In the genomic region with DNA sequence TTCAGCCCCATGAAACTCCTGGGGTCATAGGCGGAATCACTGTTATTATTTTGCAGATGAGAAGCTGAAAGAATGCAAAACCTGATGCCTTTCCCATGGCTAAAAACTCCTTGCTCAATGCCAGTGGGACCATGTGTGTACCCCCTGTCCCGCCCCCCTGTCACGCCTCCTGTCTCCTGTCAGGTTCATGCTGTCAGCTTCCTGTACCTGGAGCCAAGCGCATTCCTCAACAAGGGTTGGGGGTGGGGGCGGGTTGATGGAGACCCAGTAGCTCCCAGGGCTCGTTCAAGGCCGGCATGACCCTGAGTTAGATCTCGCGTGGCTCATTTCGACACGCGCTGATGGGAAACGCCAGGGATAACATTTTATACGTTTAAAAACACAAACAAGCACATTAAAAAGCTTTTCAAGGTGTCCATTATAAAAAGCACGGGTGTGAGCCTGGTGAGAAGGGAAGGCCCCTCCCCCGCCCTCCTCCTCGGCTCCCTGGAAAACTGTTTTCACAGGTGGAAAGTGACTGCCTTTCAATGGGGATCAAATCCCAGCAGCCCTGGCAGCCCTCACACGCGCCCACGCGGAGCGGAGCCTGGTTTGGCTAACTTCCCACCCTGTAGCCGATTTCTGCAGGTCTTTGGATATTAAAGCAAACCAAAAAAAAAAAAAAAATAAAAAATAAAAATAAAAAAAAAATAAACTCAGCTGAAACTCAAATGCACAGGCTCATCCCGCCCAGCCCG, we compare ENCODE assay signal across 9 mouse cellular contexts.
A peak's percentile ranks its signal among the peaks of the same experiment; 100 is the strongest.
DNase-seq lines count a peak whose midpoint lies in the region; ATAC-seq and TF ChIP-seq lines count a peak whose summit lies in the region.
"Had no signal": no experiment of that assay in that cellular context is flagged by ENCODE, and none has a peak within 500 bp of the region (broad histone marks: within the 10 kb centered on the region; RNA-seq: fewer than 3 reads in every experiment).

No protein-coding gene starts in this region.

- H3K27me3 ChIP-seq in heart, embryonic 13.5 days (replicated peaks) = peaks cover 13% of the 10 kb centered on the region; the same call in 1 of the 2 replicates
- H3K27me3 ChIP-seq in midbrain, postnatal 0 days (ENCODE audit: insufficient read depth, low read length) = peaks cover 7% of the 10 kb centered on the region
- H3K27me3 ChIP-seq in midbrain, embryonic 16.5 days (ENCODE audit: control insufficient read depth, insufficient read depth, low read depth, low read length) = peaks cover 28% of the 10 kb centered on the region
- peaks cover 20% of the 10 kb centered on the region for H3K27me3 ChIP-seq in hindbrain, embryonic 12.5 days
- H3K27me3 ChIP-seq in stomach, postnatal 0 days (ENCODE audit: control insufficient read depth, insufficient read depth, low read length) = no peaks in the 10 kb centered on the region

- H3K9me3 ChIP-seq in heart, embryonic 13.5 days = 0 out of 2 replicates have a peak, but pooled peaks cover 3% of the 10 kb centered on the region
- no peaks in the 10 kb centered on the region for H3K9me3 ChIP-seq in midbrain, postnatal 0 days (ENCODE audit: low read length)
- no peaks in the 10 kb centered on the region for H3K9me3 ChIP-seq in midbrain, embryonic 16.5 days (replicated peaks; ENCODE audit: control insufficient read depth, low read length, poor library complexity, severe bottlenecking)
- H3K9me3 ChIP-seq in hindbrain, embryonic 12.5 days (replicated peaks) = no peaks in the 10 kb centered on the region
- no peaks in the 10 kb centered on the region for H3K9me3 ChIP-seq in stomach, postnatal 0 days (ENCODE audit: control insufficient read depth, low read length)

- H3K4me1 ChIP-seq in heart, embryonic 13.5 days = peaks cover 20% of the 10 kb centered on the region
- H3K4me1 ChIP-seq in midbrain, postnatal 0 days (ENCODE audit: insufficient read depth, low read length) = no peaks in the 10 kb centered on the region
- peaks cover 3% of the 10 kb centered on the region; the same call in 1 of the 2 replicates for H3K4me1 ChIP-seq in midbrain, embryonic 16.5 days (ENCODE audit: control insufficient read depth, insufficient read depth, low read length)
- H3K4me1 ChIP-seq in hindbrain, embryonic 12.5 days = peaks cover 23% of the 10 kb centered on the region
- H3K4me1 ChIP-seq in stomach, postnatal 0 days (replicated peaks; ENCODE audit: control insufficient read depth, insufficient read depth) = peaks cover 4% of the 10 kb centered on the region; the same call in 1 of the 2 replicates

- no peak for TF ChIP-seq EP300 in stomach, postnatal 0 days (optimal IDR thresholded peaks at IDR 0.05)

- H3K27ac ChIP-seq in heart, embryonic 13.5 days (replicated peaks) = no peak overlapping the region
- H3K27ac ChIP-seq in midbrain, postnatal 0 days (ENCODE audit: low read depth, low read length) = no peak overlapping the region
- H3K27ac ChIP-seq in midbrain, embryonic 16.5 days (ENCODE audit: low read length) = no peak overlapping the region
- no peak overlapping the region for H3K27ac ChIP-seq in hindbrain, embryonic 12.5 days
- H3K27ac ChIP-seq in stomach, postnatal 0 days (replicated peaks) = no peak overlapping the region

- no peak for TF ChIP-seq CTCF in midbrain, postnatal 0 days (IDR thresholded peaks at IDR 0.05)
- no peak for TF ChIP-seq CTCF in stomach, postnatal 0 days (IDR thresholded peaks at IDR 0.05; ENCODE audit: low read depth)

- H3K4me3 ChIP-seq in heart, embryonic 13.5 days = peak overlapping the region; percentile 37
- H3K4me3 ChIP-seq in midbrain, postnatal 0 days (ENCODE audit: low read depth, low read length) = no peak overlapping the region
- H3K4me3 ChIP-seq in midbrain, embryonic 16.5 days (ENCODE audit: low read depth, low read length) = no peak overlapping the region
- no peak overlapping the region for H3K4me3 ChIP-seq in hindbrain, embryonic 12.5 days
- no peak overlapping the region for H3K4me3 ChIP-seq in stomach, postnatal 0 days (ENCODE audit: low read depth, low read length)
- H3K4me3 ChIP-seq: myocyte had no signal

- no peaks in the 10 kb centered on the region for H3K36me3 ChIP-seq in heart, embryonic 13.5 days
- H3K36me3 ChIP-seq in midbrain, postnatal 0 days (ENCODE audit: insufficient read depth, low read length) = no peaks in the 10 kb centered on the region
- H3K36me3 ChIP-seq in midbrain, embryonic 16.5 days (ENCODE audit: control insufficient read depth, insufficient read depth, low read length) = no peaks in the 10 kb centered on the region
- no peaks in the 10 kb centered on the region for H3K36me3 ChIP-seq in hindbrain, embryonic 12.5 days
- no peaks in the 10 kb centered on the region for H3K36me3 ChIP-seq in stomach, postnatal 0 days (ENCODE audit: control insufficient read depth, insufficient read depth, low read length)

- peak overlapping the region; percentile 54 for H3K9ac ChIP-seq in heart, embryonic 13.5 days
- 0 out of 2 replicates have a peak overlapping the region, but pooled peaks have one; percentile 5 for H3K9ac ChIP-seq in midbrain, postnatal 0 days (replicated peaks; ENCODE audit: low read length, poor library complexity, severe bottlenecking)
- H3K9ac ChIP-seq in midbrain, embryonic 16.5 days (ENCODE audit: low read depth, low read length) = no peak overlapping the region
- no peak overlapping the region for H3K9ac ChIP-seq in hindbrain, embryonic 12.5 days
- no peak overlapping the region for H3K9ac ChIP-seq in stomach, postnatal 0 days (ENCODE audit: low read length)

- 10% methylated on average over 25 of the region's 25 CpGs for WGBS in heart, embryonic 13.5 days
- WGBS in midbrain, postnatal 0 days = 21% methylated on average over 25 of the region's 25 CpGs
- WGBS in midbrain, embryonic 16.5 days = 17% methylated on average over 25 of the region's 25 CpGs
- 11% methylated on average over 25 of the region's 25 CpGs for WGBS in hindbrain, embryonic 12.5 days
- 12% methylated on average over 25 of the region's 25 CpGs for whole genome bisulfite sequencing in stomach, postnatal 0 days

- no peak for ATAC-seq in heart, embryonic 13.5 days (ENCODE audit: extremely low read depth, insufficient number of reproducible peaks, low FRiP score, low TSS enrichment)
- no peak for ATAC-seq in midbrain, postnatal 0 days (ENCODE audit: low FRiP score)
- no peak for ATAC-seq in midbrain, embryonic 16.5 days
- no peak for ATAC-seq in hindbrain, embryonic 12.5 days (ENCODE audit: low FRiP score)
- ATAC-seq in stomach, postnatal 0 days (ENCODE audit: low FRiP score, low TSS enrichment) = no peak

- H3K4me2 ChIP-seq in heart, embryonic 13.5 days = peak overlapping the region; percentile 66
- peak overlapping the region; percentile 12; the same call in 1 of the 2 replicates for H3K4me2 ChIP-seq in midbrain, postnatal 0 days (ENCODE audit: low read depth, low read length, poor library complexity, severe bottlenecking)
- H3K4me2 ChIP-seq in midbrain, embryonic 16.5 days (ENCODE audit: low read length) = no peak overlapping the region
- H3K4me2 ChIP-seq in hindbrain, embryonic 12.5 days (replicated peaks) = peak overlapping the region; percentile 32
- H3K4me2 ChIP-seq in stomach, postnatal 0 days (replicated peaks; ENCODE audit: low read depth) = 0 out of 2 replicates have a peak overlapping the region, but pooled peaks have one; percentile 8

- no peak for DNase-seq in heart, adult 9 months (ENCODE audit: low spot score in 2 of 2)
- DNase-seq in midbrain, postnatal 0 days (ENCODE audit: low spot score) = no peak
- DNase-seq in stomach, postnatal 0 days (ENCODE audit: low spot score) = no peak
- DNase-seq in layer of hippocampus, adult 11-12 months (ENCODE audit: low spot score) = no peak
- DNase-seq in adrenal gland, postnatal 4 days (ENCODE audit: low spot score in 2 of 2) = no peak

Comparison
In these comparisons a context has a peak if more than half of its experiments do, and no peak if none do; other contexts are left out.
1. H3K9ac ChIP-seq: peak in heart, embryonic 13.5 days (single experiment) and midbrain, postnatal 0 days (single experiment); none in midbrain, embryonic 16.5 days (single experiment), hindbrain, embryonic 12.5 days (single experiment) and stomach, postnatal 0 days (single experiment).